Mouse (Mus musculus) CH12.LX (cell line): ENCODE measurements around the gene Cnnm2. TPM values are rescaled to one million over a fixed set of nuclear protein-coding genes. Genes with fewer than 3 reads are reported as not detected.

Source experiments
- DNase-seq: peaks from one replicate; pipeline ENCODE4 v3.0.0-alpha.2; 2013; ENCODE audit errors: extremely low read depth
- H3K27ac ChIP-seq: 2 replicates; pipeline ENCODE4 v1.5.1; 2012; ENCODE audit warnings: low read depth, mild to moderate bottlenecking, control low read depth, moderate library complexity; ENCODE audit not compliant: insufficient read depth
- H3K27me3 ChIP-seq: replicated peaks from 2 replicates; pipeline ENCODE3; 2012; ENCODE audit warnings: inconsistent platforms
- H3K36me3 ChIP-seq, 2 experiments: replicated peaks in 1 of 2; 2 replicates each; pipeline versions ENCODE3 to v1.6.1; 2012; ENCODE audit warnings: inconsistent platforms in 1 of 2, low read length in 1 of 2, mild to moderate bottlenecking in 1 of 2, mixed read lengths in 1 of 2, moderate library complexity in 1 of 2; ENCODE audit not compliant: control insufficient read depth in 1 of 2, insufficient read depth in 1 of 2
- H3K4me1 ChIP-seq, 2 experiments: 2 replicates each; pipeline ENCODE4 v1.6.1; 2012; ENCODE audit warnings: inconsistent platforms in 1 of 2, moderate library complexity in 1 of 2; ENCODE audit not compliant: insufficient read depth in 2 of 2, control insufficient read depth in 1 of 2
- H3K4me2 ChIP-seq: 2 replicates; pipeline ENCODE4 v1.6.1; 2012; ENCODE audit warnings: low read depth, mild to moderate bottlenecking, control low read depth; ENCODE audit not compliant: poor library complexity, insufficient read depth, severe bottlenecking
- H3K4me3 ChIP-seq, 3 experiments: fragments of 150-350 bp in 1 of 3; sonication (generic) in 1 of 3; replicated peaks in 1 of 3; 2 replicates each; pipeline versions ENCODE3 to v1.5.1; 2011 to 2012; ENCODE audit warnings: low read depth in 2 of 3, low read length in 2 of 3, mild to moderate bottlenecking in 2 of 3, moderate library complexity in 2 of 3, control low read depth in 1 of 3, improper control_type of control experiment in 1 of 3, inconsistent platforms in 1 of 3, mixed read lengths in 1 of 3; ENCODE audit not compliant: poor library complexity in 1 of 3
- H3K79me2 ChIP-seq: replicated peaks from 2 replicates; pipeline ENCODE4 v1.6.1; 2012; ENCODE audit warnings: mild to moderate bottlenecking, moderate library complexity; ENCODE audit not compliant: control insufficient read depth, poor library complexity, insufficient read depth, severe bottlenecking; ENCODE audit errors: extremely low read depth
- H3K9ac ChIP-seq: 2 replicates; pipeline ENCODE4 v1.6.1; 2012; ENCODE audit warnings: low read depth, mild to moderate bottlenecking, control low read depth, moderate library complexity; ENCODE audit not compliant: insufficient read depth
- H3K9me3 ChIP-seq: replicated peaks from 2 replicates; pipeline ENCODE3; 2012; ENCODE audit warnings: low read length, inconsistent platforms, mixed read lengths
- BHLHE40 ChIP-seq: IDR thresholded peaks from 2 replicates; pipeline ENCODE4 v1.6.1; 2011; ENCODE audit warnings: mild to moderate bottlenecking, low read depth, low read length, improper control_type of control experiment
- CHD1 ChIP-seq: IDR thresholded peaks from 2 replicates; pipeline ENCODE4 v1.6.1; 2012; ENCODE audit warnings: low read depth, low read length, improper control_type of control experiment, inconsistent platforms
- CHD2 ChIP-seq: IDR thresholded peaks from 2 replicates; pipeline ENCODE4 v1.6.1; 2011; ENCODE audit warnings: low read length, improper control_type of control experiment
- CTCF ChIP-seq, 2 experiments: IDR thresholded peaks in 1 of 2; conservative IDR thresholded peaks in 1 of 2; 2 replicates each; pipeline ENCODE4 v1.5.1; 2011 to 2012; ENCODE audit warnings: low read depth in 2 of 2, low read length in 2 of 2, improper control_type of control experiment in 1 of 2, inconsistent platforms in 1 of 2, mild to moderate bottlenecking in 1 of 2, moderate library complexity in 1 of 2
- ELF1 ChIP-seq: IDR thresholded peaks from 2 replicates; pipeline ENCODE4 v1.6.1; 2014; ENCODE audit warnings: low read depth, mild to moderate bottlenecking, inconsistent platforms, low read length, improper control_type of control experiment
- EP300 ChIP-seq: IDR thresholded peaks from 2 replicates; pipeline ENCODE4 v1.6.1; 2011; ENCODE audit warnings: low read length, improper control_type of control experiment
- ETS1 ChIP-seq: conservative IDR thresholded peaks from 2 replicates; pipeline ENCODE4 v1.6.1; 2012; ENCODE audit warnings: low read depth, mild to moderate bottlenecking, inconsistent platforms, low read length, improper control_type of control experiment, moderate library complexity
- GABPA ChIP-seq: IDR thresholded peaks from 2 replicates; pipeline ENCODE4 v1.6.1; 2012; ENCODE audit warnings: low read depth, low read length, improper control_type of control experiment, inconsistent platforms; ENCODE audit not compliant: insufficient replicate concordance
- IRF4 ChIP-seq: IDR thresholded peaks from 2 replicates; pipeline ENCODE4 v1.6.1; 2014; ENCODE audit warnings: low read depth, mild to moderate bottlenecking, inconsistent platforms, low read length, improper control_type of control experiment
- MAFK ChIP-seq: IDR thresholded peaks from 2 replicates; pipeline ENCODE4 v1.6.1; 2011; ENCODE audit warnings: low read length, improper control_type of control experiment; ENCODE audit not compliant: insufficient replicate concordance
- MAZ ChIP-seq: IDR thresholded peaks from 2 replicates; pipeline ENCODE4 v1.6.1; 2012; ENCODE audit warnings: low read depth, mild to moderate bottlenecking, inconsistent platforms, low read length, improper control_type of control experiment, moderate library complexity
- MEF2A ChIP-seq: IDR thresholded peaks from 2 replicates; pipeline ENCODE4 v1.6.1; 2014; ENCODE audit warnings: low read depth, mild to moderate bottlenecking, inconsistent platforms, low read length, improper control_type of control experiment, borderline replicate concordance
- NELFE ChIP-seq: IDR thresholded peaks from 2 replicates; pipeline ENCODE4 v1.6.1; 2011; ENCODE audit warnings: low read depth, low read length, improper control_type of control experiment
- PAX5 ChIP-seq: IDR thresholded peaks from 2 replicates; pipeline ENCODE4 v1.6.1; 2012; ENCODE audit warnings: low read length, inconsistent platforms, mixed read lengths
- RAD21 ChIP-seq: IDR thresholded peaks from 2 replicates; pipeline ENCODE4 v1.6.1; 2011; ENCODE audit warnings: low read depth, mild to moderate bottlenecking, low read length, improper control_type of control experiment, moderate library complexity
- SIN3A ChIP-seq: IDR thresholded peaks from 2 replicates; pipeline ENCODE4 v1.6.1; 2012; ENCODE audit warnings: low read length, improper control_type of control experiment, inconsistent platforms
- SMC3 ChIP-seq: IDR thresholded peaks from 2 replicates; pipeline ENCODE4 v1.6.1; 2011; ENCODE audit warnings: low read depth, low read length, improper control_type of control experiment
- TBP ChIP-seq: conservative IDR thresholded peaks from 2 replicates; pipeline ENCODE4 v1.6.1; 2011; ENCODE audit warnings: low read depth, low read length, improper control_type of control experiment
- TCF12 ChIP-seq: IDR thresholded peaks from 2 replicates; pipeline ENCODE4 v1.6.1; 2014; ENCODE audit warnings: low read depth, mild to moderate bottlenecking, inconsistent platforms, low read length, improper control_type of control experiment
- ZC3H11A ChIP-seq: IDR thresholded peaks from 2 replicates; pipeline ENCODE4 v1.6.1; 2012; ENCODE audit warnings: low read depth, mild to moderate bottlenecking, inconsistent platforms, low read length, improper control_type of control experiment
- ZKSCAN1 ChIP-seq: IDR thresholded peaks from 2 replicates; pipeline ENCODE4 v1.6.1; 2012; ENCODE audit warnings: low read depth, inconsistent platforms, low read length, improper control_type of control experiment, borderline replicate concordance
- ZMIZ1 ChIP-seq: IDR thresholded peaks from 2 replicates; pipeline ENCODE4 v1.6.1; 2012; ENCODE audit warnings: low read depth, mild to moderate bottlenecking, inconsistent platforms, low read length, improper control_type of control experiment
- dilution Hi-C: fragments of 300-500 bp; cut with MboI; formaldehyde crosslinking; loops from 2 replicates; pipeline ENCODE4 v1.14.3; 2020; ENCODE audit warnings: low sequenced_read_pairs; ENCODE audit not compliant: extremely low pct_unique_long_range_greater_than_20kb, extremely low pct_ligation_motif_present
- in situ Hi-C: fragments of 300-500 bp; cut with MboI; formaldehyde crosslinking; loops from 3 replicates; pipeline ENCODE4 v1.14.3; 2019; ENCODE audit warnings: low sequenced_read_pairs, low pct_ligation_motif_present, low pct_unique_long_range_greater_than_20kb, mixed read lengths
- polyA plus RNA-seq: library from polyadenylated mRNA; unstranded; fragments of >175 nt; gene quantifications from 2 replicates; pipeline ENCODE4 v1.2.1, GENCODE M21; 2012; ENCODE audit warnings: low read depth; ENCODE audit not compliant: insufficient read length
- total RNA-seq, 2 experiments: library from RNA; depleted of rRNA; stranded (reverse); fragments of 300-350 nt in 1 of 2; fragments of >200 nt in 1 of 2; gene quantifications; 2 replicates each; pipeline ENCODE4 v1.2.3; 2012 to 2014

Gene Cnnm2
- total and polyA plus RNA-seq, 3 experiments = 1.8 to 3.7 (median 2.6) TPM

DNA sequence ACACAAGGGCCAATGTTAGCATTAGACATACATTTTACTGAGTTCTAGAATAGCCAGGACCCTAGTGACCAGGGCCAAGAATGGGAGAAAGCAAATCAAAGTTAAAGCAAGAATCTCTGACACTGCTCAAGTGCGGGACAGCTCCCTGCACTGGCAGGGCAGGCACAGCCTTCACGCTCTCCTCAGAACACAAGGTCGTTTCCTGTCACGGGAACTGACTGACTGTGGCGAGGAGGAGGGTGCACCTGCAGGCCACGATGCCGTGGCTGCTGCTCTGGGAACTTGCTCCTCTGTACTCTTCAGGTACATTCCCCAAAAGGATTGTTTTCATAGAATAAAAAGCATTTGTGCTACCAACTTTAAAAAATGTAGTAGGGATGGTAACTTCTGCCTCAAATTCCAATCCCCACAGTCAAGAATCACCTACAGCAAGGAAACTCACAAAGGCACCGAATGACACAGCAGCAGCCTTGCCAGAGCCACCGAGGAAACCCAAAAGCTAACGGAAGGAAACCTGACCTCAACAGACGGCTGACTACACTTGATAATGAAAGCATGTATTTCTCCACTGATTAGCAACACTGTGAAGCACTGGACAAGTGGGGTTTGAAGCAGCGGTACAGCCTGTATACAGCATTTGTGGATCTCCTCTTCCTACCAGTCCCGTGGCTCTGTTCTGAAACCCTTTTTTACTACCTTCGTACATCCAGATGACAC, 126.6 kb downstream of the Cnnm2 start:
- no peak overlapping the region for H3K27ac ChIP-seq
- in situ Hi-C loops (no loop called here), dilution Hi-C loops (no loop called here)
- H3K79me2 ChIP-seq = no peaks in the 10 kb centered on the region
- H3K4me1 ChIP-seq = peaks cover 0 to 11% of the 10 kb centered on the region in 2 experiments; a peak in 2 of 4 replicates
- DNase-seq = no peak
- no peak for TF ChIP-seq ZMIZ1
- TF ChIP-seq ELF1 = no peak
- TF ChIP-seq PAX5 = no peak
- no peak for TF ChIP-seq EP300
- no peak for TF ChIP-seq ZC3H11A
- no peak for TF ChIP-seq ZKSCAN1
- TF ChIP-seq CHD2 = no peak
- no peak for TF ChIP-seq RAD21
- TF ChIP-seq TCF12 = no peak
- TF ChIP-seq SIN3A = no peak
- TF ChIP-seq SMC3 = no peak
- no peak for TF ChIP-seq IRF4
- H3K4me3 ChIP-seq = no peak overlapping the region
- peaks cover 66 to 97% of the 10 kb centered on the region in 2 experiments for H3K36me3 ChIP-seq
- no peaks in the 10 kb centered on the region for H3K27me3 ChIP-seq
- H3K9me3 ChIP-seq = no peaks in the 10 kb centered on the region
- H3K4me2 ChIP-seq = no peak overlapping the region
- H3K9ac ChIP-seq = no peak overlapping the region

DNA sequence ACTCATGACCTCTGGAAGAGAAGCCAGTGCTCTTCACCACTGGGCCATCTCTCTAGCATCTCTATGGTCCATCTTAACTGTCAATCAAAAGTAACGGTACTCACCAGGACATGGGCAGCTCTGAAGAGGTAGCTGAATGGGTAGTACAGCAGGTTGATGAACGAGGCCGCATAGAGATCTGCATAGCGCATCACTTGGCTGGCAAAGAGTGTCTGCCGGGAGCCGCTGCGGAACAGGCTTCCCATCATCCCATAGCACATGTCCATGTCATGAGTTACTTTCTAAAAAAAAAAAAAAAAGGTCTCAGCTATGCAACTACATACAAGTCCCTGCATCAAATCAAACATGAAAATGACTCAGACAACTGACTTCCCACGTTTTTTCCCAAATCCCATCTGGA, 128.3 kb downstream of the Cnnm2 start:
- no peak overlapping the region for H3K4me3 ChIP-seq
- H3K9me3 ChIP-seq = no peaks in the 10 kb centered on the region
- H3K27ac ChIP-seq = no peak overlapping the region
- H3K4me1 ChIP-seq = peaks cover 0 to 11% of the 10 kb centered on the region in 2 experiments; a peak in 2 of 4 replicates
- dilution Hi-C loops (no loop called here), in situ Hi-C loops (no loop called here)
- H3K9ac ChIP-seq = no peak overlapping the region
- H3K36me3 ChIP-seq = peaks cover 60 to 90% of the 10 kb centered on the region in 2 experiments
- DNase-seq = no peak
- H3K79me2 ChIP-seq = no peaks in the 10 kb centered on the region
- no peak overlapping the region for H3K4me2 ChIP-seq
- TF ChIP-seq TBP (no peak), BHLHE40 (no peak), MAFK (no peak), CHD1 (no peak), MAZ (no peak), SMC3 (no peak), ETS1 (no peak), MEF2A (no peak), GABPA (no peak), CTCF (conservative IDR thresholded peaks at IDR 0.05 in 1 of 2, IDR thresholded peaks at IDR 0.05 in 1 of 2; ENCODE audit: low read depth in 2 of 2, low read length in 2 of 2) (no peak), NELFE (no peak)
- H3K27me3 ChIP-seq = no peaks in the 10 kb centered on the region
